Comparison of ENCODE assay signal across 8 mouse cellular contexts in the genomic region with DNA sequence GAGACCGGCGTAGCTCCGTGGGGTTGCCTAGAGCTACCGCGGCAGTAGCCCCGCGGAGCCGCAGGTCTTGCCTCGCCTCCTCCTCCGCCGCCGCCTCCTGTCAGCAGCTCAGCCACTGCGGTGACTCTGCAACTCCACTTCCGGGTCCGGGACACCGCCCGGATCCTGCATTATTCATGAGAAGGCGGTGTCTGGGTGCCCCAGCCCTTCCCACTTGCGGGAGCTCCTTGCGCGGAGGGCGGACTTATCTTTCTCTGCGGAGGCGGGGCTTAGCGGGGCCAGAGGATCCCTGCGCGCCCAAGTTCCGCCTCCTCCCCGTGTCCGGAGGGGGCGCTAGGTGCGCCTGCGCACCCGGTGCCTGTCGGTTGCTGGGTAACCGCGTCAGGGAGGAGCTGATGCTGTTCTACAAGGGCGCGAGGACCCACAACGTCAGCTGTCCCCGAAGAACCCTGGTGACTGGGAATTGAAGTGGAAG. TPM values are rescaled to one million over a fixed set of nuclear protein-coding genes. Genes with fewer than 3 reads are reported as not detected.
DNase-seq lines count a peak whose midpoint lies in the region; ATAC-seq and TF ChIP-seq lines count a peak whose summit lies in the region.

A gene (minus strand): TSS at position 128 of the 475 bp plus-strand sequence.
A gene (plus strand): TSS at position 365 of the 475 bp plus-strand sequence.

- WGBS in forebrain, embryonic 16.5 days = under 1% methylated on average over 36 of the region's 41 CpGs
- under 1% methylated on average over 41 of the region's 41 CpGs for WGBS in lung, embryonic 14.5 days
- under 1% methylated on average over 41 of the region's 41 CpGs for WGBS in olfactory bulb, adult 2 months
- WGBS in thymus, adult 2 months = under 1% methylated on average over 41 of the region's 41 CpGs

- TF ChIP-seq CTCF in G1E (IDR thresholded peaks at IDR 0.05; ENCODE audit: low read depth, low read length) = no peak
- peak; percentile 82 for TF ChIP-seq CTCF in layer of hippocampus, adult 2 months (conservative IDR thresholded peaks at IDR 0.05)
- peak; percentile 74 for TF ChIP-seq CTCF in lung, embryonic 14.5 days (IDR thresholded peaks at IDR 0.05; ENCODE audit: low read depth)
- TF ChIP-seq CTCF in olfactory bulb, adult 2 months (IDR thresholded peaks at IDR 0.05; ENCODE audit: insufficient read depth, low read depth, low read length) = 0 out of 2 replicates have a peak, but pooled peaks have one; percentile 23
- peak; percentile 67; the same call in 1 of the 2 replicates for TF ChIP-seq CTCF in thymus, adult 2 months (IDR thresholded peaks at IDR 0.05; ENCODE audit: borderline replicate concordance, control insufficient read depth, extremely low read depth, insufficient read depth, low read length, poor library complexity)

- H3K4me2 ChIP-seq in forebrain, embryonic 16.5 days (ENCODE audit: low read length) = peak within 1 kb of the TSS; percentile 63
- H3K4me2 ChIP-seq in lung, embryonic 14.5 days = peak within 1 kb of the TSS; percentile 94

- peak; percentile 97 for DNase-seq in G1E (ENCODE audit: low spot score)
- DNase-seq in cerebellum, adult 18-20 months = peak; percentile 99 to 100
- DNase-seq in heart, postnatal 36 days = peak; percentile 97
- peak; percentile 98 to 99 for DNase-seq in layer of hippocampus, adult 2 months (ENCODE audit: low spot score in 2 of 2)
- peak; percentile 99 for DNase-seq in lung, embryonic 14.5 days
- DNase-seq in thymus, adult 2 months = peak; percentile 98

- no peaks in the 10 kb centered on the region for H3K36me3 ChIP-seq in G1E (replicated peaks)
- H3K36me3 ChIP-seq in forebrain, embryonic 16.5 days (ENCODE audit: control insufficient read depth, insufficient read depth) = no peaks in the 10 kb centered on the region
- no peaks in the 10 kb centered on the region for H3K36me3 ChIP-seq in lung, embryonic 14.5 days (ENCODE audit: insufficient read depth)
- H3K36me3 ChIP-seq in thymus, adult 2 months (ENCODE audit: control insufficient read depth, insufficient read depth, low read length) = no peaks in the 10 kb centered on the region

- peak within 1 kb of the TSS; percentile 83 for H3K9ac ChIP-seq in forebrain, embryonic 16.5 days (replicated peaks; ENCODE audit: low read depth, low read length)
- H3K9ac ChIP-seq in lung, embryonic 14.5 days = peak within 1 kb of the TSS; percentile 66

- TF ChIP-seq POLR2A in olfactory bulb, adult 2 months (IDR thresholded peaks at IDR 0.05; ENCODE audit: insufficient read depth, low read depth, low read length) = peak; percentile 74
- TF ChIP-seq POLR2A in thymus, adult 2 months (IDR thresholded peaks at IDR 0.05; ENCODE audit: control insufficient read depth, extremely low read depth, insufficient read depth, low read length, poor library complexity) = peak; percentile 73

- ATAC-seq in G1E (ENCODE audit: extremely low read depth, insufficient number of reproducible peaks, low FRiP score, poor library complexity, severe bottlenecking) = peak; percentile 99
- peak; percentile 98 for ATAC-seq in forebrain, embryonic 16.5 days
- peak; percentile 99 for ATAC-seq in lung, embryonic 14.5 days (ENCODE audit: insufficient read depth)

- peak within 1 kb of the TSS; percentile 90 for H3K27ac ChIP-seq in forebrain, embryonic 16.5 days (ENCODE audit: low read length)
- H3K27ac ChIP-seq in layer of hippocampus, adult 2 months = peak within 1 kb of the TSS; percentile 96
- no peak within 1 kb of the TSS for H3K27ac ChIP-seq in lung, embryonic 14.5 days (ENCODE audit: low read depth)
- peak within 1 kb of the TSS; percentile 74 for H3K27ac ChIP-seq in olfactory bulb, adult 2 months (ENCODE audit: insufficient read depth, low read depth, low read length)
- no peak within 1 kb of the TSS for H3K27ac ChIP-seq in thymus, adult 2 months (ENCODE audit: control insufficient read depth, insufficient read depth, low read length)

- peaks cover 31% of the 10 kb centered on the region for H3K27me3 ChIP-seq in G1E (ENCODE audit: insufficient read depth, low read length)
- no peaks in the 10 kb centered on the region for H3K27me3 ChIP-seq in forebrain, embryonic 16.5 days (replicated peaks; ENCODE audit: control insufficient read depth, insufficient read depth, low read length)
- H3K27me3 ChIP-seq in lung, embryonic 14.5 days (ENCODE audit: insufficient read depth, low read length) = no peaks in the 10 kb centered on the region
- H3K27me3 ChIP-seq in thymus, adult 2 months (ENCODE audit: control insufficient read depth, insufficient read depth, low read length) = no peaks in the 10 kb centered on the region; the same call in 1 of the 2 replicates

- no peaks in the 10 kb centered on the region for H3K9me3 ChIP-seq in G1E (replicated peaks)
- H3K9me3 ChIP-seq in forebrain, embryonic 16.5 days (ENCODE audit: control insufficient read depth, low read length) = no peaks in the 10 kb centered on the region
- H3K9me3 ChIP-seq in lung, embryonic 14.5 days (ENCODE audit: low read depth, low read length) = no peaks in the 10 kb centered on the region

- H3K4me3 ChIP-seq in G1E (ENCODE audit: low read depth, low read length) = peak within 1 kb of the TSS; percentile 76
- peak within 1 kb of the TSS; percentile 86 for H3K4me3 ChIP-seq in forebrain, embryonic 16.5 days (replicated peaks; ENCODE audit: low read length)
- peak within 1 kb of the TSS; percentile 71 for H3K4me3 ChIP-seq in layer of hippocampus, adult 2 months
- H3K4me3 ChIP-seq in lung, embryonic 14.5 days (ENCODE audit: low read depth, low read length) = peak within 1 kb of the TSS; percentile 70
- H3K4me3 ChIP-seq in olfactory bulb, adult 2 months (ENCODE audit: insufficient read depth, low read depth, low read length) = peak within 1 kb of the TSS; percentile 91
- H3K4me3 ChIP-seq in thymus, adult 2 months (ENCODE audit: control insufficient read depth, insufficient read depth, low read length) = peak within 1 kb of the TSS; percentile 58

- intact Hi-C loops in heart, postnatal 36 days (cut with DNase I) = no loop called here

- peaks cover 23% of the 10 kb centered on the region for H3K4me1 ChIP-seq in G1E (ENCODE audit: insufficient read depth, low read depth, low read length)
- peaks cover 35% of the 10 kb centered on the region for H3K4me1 ChIP-seq in forebrain, embryonic 16.5 days (replicated peaks; ENCODE audit: control insufficient read depth, insufficient read depth, low read length)
- H3K4me1 ChIP-seq in lung, embryonic 14.5 days (ENCODE audit: insufficient read depth) = peaks cover 6% of the 10 kb centered on the region; the same call in 1 of the 2 replicates
- H3K4me1 ChIP-seq in olfactory bulb, adult 2 months (ENCODE audit: control insufficient read depth, insufficient read depth, low read length) = peaks cover 23% of the 10 kb centered on the region
- H3K4me1 ChIP-seq in thymus, adult 2 months (replicated peaks; ENCODE audit: control insufficient read depth, insufficient read depth, low read length) = peaks cover 15% of the 10 kb centered on the region

RNA-seq across cellular contexts. Expression of the first gene that starts in this region (rescaled TPM):
- total RNA-seq in G1E (2014; fragmentation: Nextera tagmentation) = 2.5 and 2.9 TPM in 2 replicates
- 0.44 and 0.87 TPM in 2 replicates for total RNA-seq in G1E (2017)
- polyA plus RNA-seq in G1E (2012) = 2.5 and 2.6 TPM in 2 replicates
- polyA plus RNA-seq in forebrain, embryonic 16.5 days (2015; fragmentation: Nextera tagmentation; extraction: Ambion mirVana) = 13.7 and 14.2 TPM in 2 replicates
- total RNA-seq in heart, postnatal 36 days (2021) = 10 to 100 TPM; 14.7 to 15.1 TPM
- 100 to 1,000 TPM; 153 to 157 TPM for total RNA-seq in layer of hippocampus, adult 2 months (2021)
- polyA plus RNA-seq in lung, embryonic 14.5 days (2014; fragmentation: Nextera tagmentation; extraction: Ambion mirVana) = 2.0 and 3.3 TPM in 2 replicates
- not detected in 2 replicates for polyA plus RNA-seq in olfactory bulb, adult 2 months (2012; ENCODE audit: insufficient read depth, insufficient read length, low replicate concordance, missing spikeins)
- polyA plus RNA-seq in thymus, adult 2 months (2012; rRNA removed) = 23.0 and 29.8 TPM in 2 replicates

RNA-seq across cellular contexts. Expression of the second gene that starts in this region (rescaled TPM):
- total RNA-seq in G1E (2014; fragmentation: Nextera tagmentation) (not detected in 2 replicates), G1E (2017) (0.23 TPM in 1 of 2 replicates, not detected in the other)
- not detected in 2 replicates for polyA plus RNA-seq in G1E (2012)
- polyA plus RNA-seq in forebrain, embryonic 16.5 days (2015; fragmentation: Nextera tagmentation; extraction: Ambion mirVana) = 1.2 and 1.7 TPM in 2 replicates
- total RNA-seq in heart, postnatal 36 days (2021) = 1 to 10 TPM; 2.6 to 3.7 TPM
- total RNA-seq in layer of hippocampus, adult 2 months (2021) = 1 to 10 TPM; 7.7 to 8.3 TPM
- polyA plus RNA-seq in lung, embryonic 14.5 days (2014; fragmentation: Nextera tagmentation; extraction: Ambion mirVana) = 2.7 and 3.1 TPM in 2 replicates
- polyA plus RNA-seq in olfactory bulb, adult 2 months (2012; ENCODE audit: insufficient read depth, insufficient read length, low replicate concordance, missing spikeins) = not detected in 2 replicates
- 0.18 and 0.96 TPM in 2 replicates for polyA plus RNA-seq in thymus, adult 2 months (2012; rRNA removed)

Comparison
In these comparisons a context has a peak if more than half of its experiments do, and no peak if none do; other contexts are left out.
1. RNA of the first gene that starts in this region (total RNA-seq): 153 to 157 TPM in layer of hippocampus, adult 2 months; 14.7 to 15.1 TPM in heart, postnatal 36 days and 0.44 to 2.9 TPM in G1E; every median in the first group is over 4 times any median in the second.
2. H3K27ac ChIP-seq: peak in forebrain, embryonic 16.5 days (single experiment), layer of hippocampus, adult 2 months (single experiment) and olfactory bulb, adult 2 months (single experiment); none in lung, embryonic 14.5 days (single experiment) and thymus, adult 2 months (single experiment).
3. Peak in every context shown above with its lines, with median percentiles within 50 percentile points of each other: ATAC-seq, DNase-seq and H3K4me3 ChIP-seq.